Mouse (Mus musculus): ENCODE results near the gene Serpina11.

- no peak for TF ChIP-seq GATA1 (IDR thresholded peaks at IDR 0.05; ENCODE audit: low read length)
- no peak for TF ChIP-seq TAL1 (IDR thresholded peaks at IDR 0.05; ENCODE audit: low read length)
Observed at GRCm38 (mm10) chr12:103969577-103970116, 20.1 kb downstream of the Serpina11 start.
